Mouse (Mus musculus) heart, embryonic 11.5 days (tissue): ENCODE results near the gene March6. TPM values are rescaled to one million over a fixed set of nuclear protein-coding genes. Genes with fewer than 3 reads are reported as not detected.

Source experiments
- ATAC-seq: fragments of 200-750 bp; cut with Nextera tagmentation; replicated peaks from 2 replicates; pipeline ENCODE4 v1.8.0; 2017; ENCODE audit warnings: moderate library complexity; ENCODE audit not compliant: insufficient number of reproducible peaks, low FRiP score, low TSS enrichment
- H3K27ac ChIP-seq: fragments of 300-500 bp; sonication (generic); 2 replicates; pipeline ENCODE4 v1.5.1; 2014; ENCODE audit warnings: mild to moderate bottlenecking, low read depth, low read length
- H3K27me3 ChIP-seq: fragments of 300-500 bp; sonication (generic); 2 replicates; pipeline ENCODE4 v1.6.1; 2014; ENCODE audit warnings: mild to moderate bottlenecking, low read length, mixed read lengths; ENCODE audit not compliant: control insufficient read depth, insufficient read depth
- H3K36me3 ChIP-seq: fragments of 300-500 bp; sonication (generic); 2 replicates; pipeline ENCODE4 v1.6.1; 2014; ENCODE audit warnings: mild to moderate bottlenecking, low read length, moderate library complexity, mixed read lengths; ENCODE audit not compliant: control insufficient read depth, insufficient read depth
- H3K4me1 ChIP-seq: fragments of 300-500 bp; sonication (generic); 2 replicates; pipeline ENCODE4 v1.6.1; 2014; ENCODE audit warnings: low read length; ENCODE audit not compliant: control insufficient read depth, insufficient read depth
- H3K4me2 ChIP-seq: fragments of 300-500 bp; sonication (generic); 2 replicates; pipeline ENCODE4 v1.6.1; 2014; ENCODE audit warnings: mild to moderate bottlenecking, moderate library complexity
- H3K4me3 ChIP-seq: fragments of 300-500 bp; sonication (generic); 2 replicates; pipeline ENCODE4 v1.5.1; 2014; ENCODE audit warnings: low read depth, low read length
- H3K9ac ChIP-seq: fragments of 300-500 bp; sonication (generic); 2 replicates; pipeline ENCODE4 v1.6.1; 2014; ENCODE audit warnings: mild to moderate bottlenecking, low read depth, low read length, moderate library complexity
- H3K9me3 ChIP-seq: fragments of 300-500 bp; sonication (generic); replicated peaks from 2 replicates; pipeline ENCODE4 v1.6.1; 2016; ENCODE audit warnings: low read length; ENCODE audit not compliant: control insufficient read depth
- WGBS: fragments of 180-500 bp; shearing (Covaris S2); extraction: QIAGEN DNeasy Blood & Tissue Kit; methylation state at CpG from one replicate; pipeline ENCODE4 v1.1.7; 2014; ENCODE audit not compliant: insufficient replicate concordance; 5-methylcytosine and 5-hydroxymethylcytosine counted together
- polyA plus RNA-seq: library from polyadenylated mRNA; unstranded; fragments of >200 nt; fragmentation: Nextera tagmentation; extraction: Ambion mirVana; gene quantifications from 2 replicates; pipeline ENCODE4 v1.2.1, GENCODE M21; 2014

March6 gene
- polyA plus RNA-seq, 1 experiment from 2014 or later: 31.1 TPM

DNA sequence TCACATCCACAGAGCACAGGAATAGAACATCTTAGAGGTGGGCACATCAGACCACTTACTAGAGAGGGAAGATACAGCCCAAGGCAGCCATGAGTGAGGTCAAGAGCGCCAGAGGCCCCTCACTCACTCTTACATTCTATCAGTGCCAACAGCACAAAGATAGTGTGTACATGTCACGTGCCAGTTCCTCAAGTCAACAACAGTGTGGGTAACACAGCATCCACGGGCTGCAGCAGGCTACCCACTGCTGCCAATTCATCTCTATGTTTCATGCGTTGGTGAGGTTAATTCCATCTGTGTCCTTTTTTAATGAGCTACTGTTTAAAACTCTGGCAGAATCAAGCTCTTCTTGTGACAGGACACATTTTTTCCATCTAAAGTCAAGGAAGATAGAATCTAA, 88.2 kb downstream of the March6 start:
- no peak for ATAC-seq
- 80% methylated on average over 4 of the region's 4 CpGs for WGBS

DNA sequence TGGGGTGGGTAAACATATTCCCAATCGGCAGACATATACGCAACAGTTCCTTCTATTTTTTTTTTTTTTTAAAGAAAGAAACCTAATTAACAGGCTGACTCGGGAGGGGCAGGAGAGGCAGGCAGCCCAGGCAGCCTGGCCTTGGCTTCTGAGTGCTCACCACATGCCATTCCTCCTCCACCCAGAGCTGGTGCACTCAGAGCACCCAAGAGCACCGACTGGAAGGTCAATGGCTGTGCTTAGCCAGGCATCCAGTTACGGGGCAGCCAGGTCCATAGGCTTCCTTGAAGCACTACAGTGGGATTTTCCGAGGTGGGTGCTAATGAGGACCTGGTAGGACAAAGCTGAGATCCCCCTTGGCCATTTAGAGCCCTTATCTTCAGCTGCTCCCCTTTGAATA, 88.9 kb downstream of the March6 start:
- ATAC-seq: no peak
- WGBS: 56% methylated on average over 6 of the region's 6 CpGs
- H3K4me2 ChIP-seq: no peak overlapping the region
- H3K4me3 ChIP-seq: no peak overlapping the region
- H3K36me3 ChIP-seq: no peaks in the 10 kb centered on the region
- no peaks in the 10 kb centered on the region for H3K9me3 ChIP-seq
- H3K4me1 ChIP-seq: peaks cover 9% of the 10 kb centered on the region
- no peak overlapping the region for H3K9ac ChIP-seq
- H3K27me3 ChIP-seq: no peaks in the 10 kb centered on the region
- no peak overlapping the region for H3K27ac ChIP-seq

More for the DNA sequence above, 88.2 kb downstream of the March6 start:
- H3K27ac ChIP-seq: no peak overlapping the region
- no peak overlapping the region for H3K4me2 ChIP-seq
- no peaks in the 10 kb centered on the region for H3K36me3 ChIP-seq
- peaks cover 9% of the 10 kb centered on the region for H3K4me1 ChIP-seq
- H3K9me3 ChIP-seq: no peaks in the 10 kb centered on the region
- H3K27me3 ChIP-seq: no peaks in the 10 kb centered on the region
- H3K9ac ChIP-seq: no peak overlapping the region
- H3K4me3 ChIP-seq: no peak overlapping the region

DNA sequence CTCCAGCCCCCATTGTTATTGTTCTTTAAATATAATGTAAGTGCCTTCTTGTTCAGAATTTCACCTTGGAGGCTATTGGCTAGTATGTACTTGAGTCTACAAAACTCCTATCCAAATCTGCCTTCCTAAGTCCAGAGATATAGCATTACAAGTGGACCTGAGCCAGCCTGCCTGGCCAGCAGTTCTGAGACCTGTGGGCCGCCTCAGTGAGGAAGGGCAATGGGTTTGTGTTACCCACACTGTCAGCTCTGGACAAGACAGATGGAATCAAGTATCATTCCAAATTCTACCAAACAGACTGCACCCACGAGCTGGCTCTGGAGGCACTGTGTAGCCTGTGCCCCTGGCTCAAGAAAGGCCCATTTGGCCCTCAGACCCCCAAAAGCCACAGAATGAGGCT, 94.0 kb downstream of the March6 start:
- Histone ChIP-seq H3K9me3 (no peaks in the 10 kb centered on the region), H3K4me3 (no peak overlapping the region), H3K27me3 (no peaks in the 10 kb centered on the region; the same call in 1 of the 2 replicates), H3K36me3 (no peaks in the 10 kb centered on the region), H3K9ac (no peak overlapping the region), H3K4me2 (no peak overlapping the region), H3K4me1 (peaks cover 2% of the 10 kb centered on the region; the same call in 1 of the 2 replicates), H3K27ac (no peak overlapping the region)
- ATAC-seq: no peak
- 74% methylated on average over 2 of the region's 2 CpGs for WGBS

DNA sequence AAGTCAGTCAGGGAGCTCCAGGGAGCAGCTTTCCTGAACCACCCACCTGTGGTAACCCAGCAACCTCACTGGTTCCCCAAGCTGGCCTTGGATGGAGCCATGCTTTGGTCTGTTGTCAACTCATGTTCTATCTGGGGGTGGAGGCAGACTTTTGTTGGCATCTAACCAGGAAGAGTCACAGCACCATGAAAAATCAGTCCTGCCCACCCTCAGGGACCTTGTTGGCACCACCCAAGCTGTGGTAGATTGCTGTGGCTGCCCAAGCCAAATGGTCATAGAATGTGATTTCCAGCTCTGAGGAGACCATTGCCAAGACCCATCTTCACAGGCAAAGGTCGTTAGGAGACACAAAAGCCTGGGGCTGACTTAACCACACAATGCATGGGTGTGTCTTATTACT, 94.8 kb downstream of the March6 start:
- no peaks in the 10 kb centered on the region for H3K9me3 ChIP-seq
- no peak overlapping the region for H3K27ac ChIP-seq
- no peak overlapping the region for H3K9ac ChIP-seq
- no peak overlapping the region for H3K4me2 ChIP-seq
- H3K36me3 ChIP-seq: no peaks in the 10 kb centered on the region
- no peak for ATAC-seq
- WGBS: 35% methylated on average over 1 of the region's 1 CpGs
- H3K4me3 ChIP-seq: no peak overlapping the region
- H3K4me1 ChIP-seq: no peaks in the 10 kb centered on the region
- no peaks in the 10 kb centered on the region; the same call in 1 of the 2 replicates for H3K27me3 ChIP-seq

DNA sequence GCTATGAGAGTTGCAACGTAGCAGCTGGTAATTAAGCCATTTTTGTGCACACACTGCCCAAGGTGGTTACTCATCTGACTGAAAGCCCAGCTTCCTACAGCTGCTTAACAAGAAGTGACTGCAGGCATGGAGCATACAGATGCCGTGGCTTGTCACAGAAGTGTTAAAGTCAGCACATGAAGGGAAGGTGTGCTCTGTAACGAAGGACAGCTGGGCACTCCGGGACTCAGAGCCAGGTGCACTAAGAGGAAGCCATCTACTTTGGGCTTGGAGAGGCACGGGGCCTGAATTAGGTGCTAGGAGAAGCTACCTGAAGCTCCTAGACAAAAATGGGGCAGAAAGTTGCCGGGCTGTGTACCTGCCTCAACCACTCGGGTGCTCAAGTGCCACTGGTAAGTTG, 97.1 kb downstream of the March6 start:
- H3K9ac ChIP-seq: no peak overlapping the region

DNA sequence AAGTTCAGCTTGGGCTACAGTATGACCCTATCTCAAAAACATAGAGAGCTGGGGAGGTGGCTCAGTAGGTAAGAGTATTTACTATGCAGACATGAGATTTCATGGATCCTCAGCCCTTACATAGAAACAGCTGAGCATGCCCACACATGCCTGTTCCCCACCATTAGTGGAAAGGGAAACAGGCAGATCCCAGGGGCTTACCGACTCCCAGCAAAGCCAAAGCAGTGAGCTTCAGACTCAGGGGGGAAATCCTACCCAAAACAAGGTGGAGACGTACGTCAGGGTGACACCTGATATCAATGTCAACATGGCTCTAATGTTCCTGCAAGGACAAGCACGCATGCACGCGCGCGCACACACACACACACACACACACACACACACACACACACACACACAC, 99.0 kb downstream of the March6 start:
- H3K27me3 ChIP-seq: no peaks in the 10 kb centered on the region; the same call in 1 of the 2 replicates
- H3K4me3 ChIP-seq: no peak overlapping the region
- no peak overlapping the region for H3K4me2 ChIP-seq
- no peak overlapping the region for H3K27ac ChIP-seq
- no peak overlapping the region for H3K9ac ChIP-seq
- H3K36me3 ChIP-seq: no peaks in the 10 kb centered on the region
- no peak for ATAC-seq
- no peaks in the 10 kb centered on the region for H3K4me1 ChIP-seq
- 83% methylated on average over 8 of the region's 8 CpGs for WGBS
- no peaks in the 10 kb centered on the region for H3K9me3 ChIP-seq

More for the DNA sequence above, 97.1 kb downstream of the March6 start:
- Histone ChIP-seq H3K27ac (no peak overlapping the region), H3K36me3 (no peaks in the 10 kb centered on the region), H3K4me2 (no peak overlapping the region), H3K4me3 (no peak overlapping the region), H3K9me3 (no peaks in the 10 kb centered on the region), H3K27me3 (no peaks in the 10 kb centered on the region; the same call in 1 of the 2 replicates), H3K4me1 (no peaks in the 10 kb centered on the region)
- ATAC-seq: no peak
- WGBS: 73% methylated on average over 7 of the region's 7 CpGs

DNA sequence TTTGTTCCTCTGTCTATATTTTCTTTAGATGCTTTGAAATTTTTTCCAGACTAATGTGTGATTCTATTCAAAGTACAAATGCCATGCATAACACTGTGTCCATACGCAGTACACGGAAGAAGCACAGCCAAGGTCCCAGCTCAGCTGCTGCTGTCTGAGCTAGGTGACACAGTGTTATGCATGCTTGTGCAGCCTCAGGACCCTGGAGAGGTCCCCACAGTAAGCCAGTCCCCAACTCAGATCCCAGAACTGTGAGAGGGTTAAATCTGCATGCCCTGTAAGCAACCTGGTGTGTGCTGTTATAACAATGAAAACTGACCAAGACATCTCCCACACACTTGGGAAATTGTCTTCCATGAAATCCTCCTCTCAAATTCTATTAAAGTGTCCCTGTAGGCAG, 100.8 kb downstream of the March6 start:
- Histone ChIP-seq H3K27me3 (no peaks in the 10 kb centered on the region; the same call in 1 of the 2 replicates), H3K27ac (no peak overlapping the region), H3K9me3 (no peaks in the 10 kb centered on the region), H3K4me2 (no peak overlapping the region), H3K9ac (no peak overlapping the region), H3K4me1 (no peaks in the 10 kb centered on the region), H3K4me3 (no peak overlapping the region), H3K36me3 (no peaks in the 10 kb centered on the region)
- no peak for ATAC-seq
- 57% methylated on average over 2 of the region's 2 CpGs for WGBS

DNA sequence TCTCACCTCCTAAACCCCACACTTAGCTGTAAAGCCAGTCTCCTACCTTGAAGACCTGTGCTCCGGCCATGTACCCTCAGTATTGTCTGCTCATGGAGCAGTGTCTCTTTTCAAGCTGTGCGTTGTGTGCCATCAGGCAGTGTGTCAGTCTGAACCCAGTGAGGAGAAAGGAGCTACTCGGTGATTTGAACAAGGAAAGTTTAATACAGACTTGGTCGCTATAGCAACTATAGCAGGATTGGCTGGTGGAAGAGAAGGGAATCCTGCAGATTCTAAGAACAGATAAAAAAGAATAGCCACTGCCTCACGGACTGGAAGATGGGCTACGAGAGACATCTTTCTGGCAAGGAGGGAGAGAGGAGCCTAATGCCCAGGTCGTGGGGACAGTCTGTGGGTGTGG, 101.4 kb downstream of the March6 start:
- no peak for ATAC-seq

DNA sequence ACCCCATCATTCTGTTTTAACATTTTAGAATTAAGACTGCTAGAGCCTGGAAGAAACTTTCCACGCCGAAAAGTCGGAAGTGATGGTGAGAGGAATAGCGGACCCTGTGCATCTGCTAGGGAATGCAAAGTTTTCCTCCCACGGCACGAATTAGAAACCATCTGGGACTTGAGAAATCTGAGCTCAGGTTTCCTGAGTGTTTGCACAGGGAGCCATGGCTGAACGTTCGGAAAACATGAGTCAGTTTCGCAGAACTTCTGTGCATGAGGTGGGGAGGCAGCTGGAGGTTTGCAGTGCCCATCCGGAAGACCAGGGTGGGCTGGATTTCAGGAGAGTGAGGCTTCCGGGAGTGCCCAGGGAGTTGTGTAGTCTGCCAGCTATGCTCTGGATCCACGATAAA, 102.3 kb downstream of the March6 start:
- no peaks in the 10 kb centered on the region for H3K36me3 ChIP-seq
- no peak for ATAC-seq
- WGBS: 69% methylated on average over 12 of the region's 12 CpGs

More for the DNA sequence above, 101.4 kb downstream of the March6 start:
- WGBS: 70% methylated on average over 7 of the region's 7 CpGs
- Histone ChIP-seq H3K4me1 (no peaks in the 10 kb centered on the region), H3K9ac (no peak overlapping the region), H3K4me2 (no peak overlapping the region), H3K4me3 (no peak overlapping the region), H3K27ac (no peak overlapping the region), H3K9me3 (no peaks in the 10 kb centered on the region), H3K36me3 (no peaks in the 10 kb centered on the region), H3K27me3 (no peaks in the 10 kb centered on the region; the same call in 1 of the 2 replicates)

More for the DNA sequence above, 102.3 kb downstream of the March6 start:
- H3K9ac ChIP-seq: no peak overlapping the region
- no peaks in the 10 kb centered on the region; the same call in 1 of the 2 replicates for H3K27me3 ChIP-seq
- no peaks in the 10 kb centered on the region for H3K4me1 ChIP-seq
- H3K4me3 ChIP-seq: no peak overlapping the region
- no peak overlapping the region for H3K4me2 ChIP-seq
- no peaks in the 10 kb centered on the region for H3K9me3 ChIP-seq
- H3K27ac ChIP-seq: no peak overlapping the region
